Mouse (Mus musculus) CH12.LX (cell line): ENCODE measurements around the gene Gm28038.

Experiments
- CHD2 ChIP-seq: IDR thresholded peaks from 2 replicates; pipeline ENCODE4 v1.6.1; 2011; ENCODE audit warnings: low read length, improper control_type of control experiment
- CTCF ChIP-seq, 2 experiments: IDR thresholded peaks in 1 of 2; conservative IDR thresholded peaks in 1 of 2; 2 replicates each; pipeline ENCODE4 v1.5.1; 2011 to 2012; ENCODE audit warnings: low read depth in 2 of 2, low read length in 2 of 2, improper control_type of control experiment in 1 of 2, inconsistent platforms in 1 of 2, mild to moderate bottlenecking in 1 of 2, moderate library complexity in 1 of 2
- EP300 ChIP-seq: IDR thresholded peaks from 2 replicates; pipeline ENCODE4 v1.6.1; 2011; ENCODE audit warnings: low read length, improper control_type of control experiment
- HCFC1 ChIP-seq: IDR thresholded peaks from 2 replicates; pipeline ENCODE4 v1.6.1; 2012; ENCODE audit warnings: low read depth, mild to moderate bottlenecking, inconsistent platforms, low read length, improper control_type of control experiment
- KAT2A ChIP-seq: IDR thresholded peaks from 2 replicates; pipeline ENCODE4 v1.6.1; 2012; ENCODE audit warnings: low read length, improper control_type of control experiment, inconsistent platforms; ENCODE audit not compliant: insufficient replicate concordance
- MAZ ChIP-seq: IDR thresholded peaks from 2 replicates; pipeline ENCODE4 v1.6.1; 2012; ENCODE audit warnings: low read depth, mild to moderate bottlenecking, inconsistent platforms, low read length, improper control_type of control experiment, moderate library complexity
- MYC ChIP-seq: IDR thresholded peaks from 2 replicates; pipeline ENCODE4 v1.6.1; 2011; ENCODE audit warnings: low read depth, mild to moderate bottlenecking, improper control_type of control experiment, low read length
- PAX5 ChIP-seq: IDR thresholded peaks from 2 replicates; pipeline ENCODE4 v1.6.1; 2012; ENCODE audit warnings: low read length, inconsistent platforms, mixed read lengths
- POLR2A ChIP-seq: IDR thresholded peaks from 2 replicates; pipeline ENCODE4 v1.6.1; 2011; ENCODE audit warnings: low read depth, mild to moderate bottlenecking, improper control_type of control experiment, low read length
- TBP ChIP-seq: conservative IDR thresholded peaks from 2 replicates; pipeline ENCODE4 v1.6.1; 2011; ENCODE audit warnings: low read depth, low read length, improper control_type of control experiment

DNA sequence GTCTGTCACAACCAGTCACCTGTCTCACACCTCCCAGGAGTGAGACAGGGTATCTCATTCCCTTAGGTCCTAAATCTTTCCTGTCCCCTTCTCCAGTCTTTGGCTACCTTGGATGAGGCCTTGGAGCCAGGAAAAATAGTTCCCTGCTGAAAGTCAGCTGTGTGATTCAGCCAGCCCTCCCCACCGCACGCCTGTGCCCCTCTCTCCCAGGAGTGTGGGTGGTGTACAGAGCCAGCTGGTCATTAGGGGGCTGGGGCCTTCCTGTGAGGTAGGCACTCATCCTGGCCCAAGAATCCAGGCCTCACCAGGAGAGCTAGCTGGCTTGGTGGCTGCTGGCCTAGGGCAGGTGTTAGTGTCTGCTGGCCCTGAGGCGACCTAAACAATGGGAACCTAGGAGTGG, 28.3 kb upstream of the Gm28038 start:
- TF ChIP-seq CTCF (conservative IDR thresholded peaks at IDR 0.05 in 1 of 2, IDR thresholded peaks at IDR 0.05 in 1 of 2; ENCODE audit: low read depth in 2 of 2, low read length in 2 of 2) (no peak), KAT2A (no peak), TBP (no peak), CHD2 (no peak), MAZ (no peak), PAX5 (no peak), HCFC1 (no peak), MYC (no peak), EP300 (no peak), POLR2A (no peak)
